Mouse (Mus musculus) R1 (cell line): ENCODE data around the gene Unk.
A peak's percentile ranks its signal among the peaks of the same experiment; 100 is the strongest.

Source experiments
- DNase-seq: peaks from one replicate; pipeline ENCODE4 v3.0.0-alpha.2; 2018; ENCODE audit warnings: low read depth, low spot score

The Unk gene

GRCm38 (mm10) chr11:116030088-116030897 is at the start of gene Unk:
TSS of gene Unk (plus strand) at chr11:116030322.
- DNase-seq, result peak; percentile 99

GRCm38 (mm10) chr11:115982472-115982871 is 47.6 kb upstream of the Unk start:
- DNase-seq, result no peak

GRCm38 (mm10) chr11:115983291-115983690 is 46.8 kb upstream of the Unk start:
- no peak for DNase-seq

- DNase-seq, result peak; percentile 76
Measured at GRCm38 (mm10) chr11:115989686-115990085, 40.4 kb upstream of the Unk start.

- no peak for DNase-seq
Measured at GRCm38 (mm10) chr11:115992098-115992497, 38.0 kb upstream of the Unk start.

GRCm38 (mm10) chr11:115995256-115995655 is 34.9 kb upstream of the Unk start:
- no peak for DNase-seq

- DNase-seq, result peak; percentile 54
Measured at GRCm38 (mm10) chr11:115997047-115997446, 33.1 kb upstream of the Unk start.

GRCm38 (mm10) chr11:115997662-115998061 is 32.5 kb upstream of the Unk start:
- DNase-seq, result no peak

GRCm38 (mm10) chr11:115999027-115999426 is 31.1 kb upstream of the Unk start:
- no peak for DNase-seq

GRCm38 (mm10) chr11:115999538-116000143 is 30.5 kb upstream of the Unk start:
- peak; percentile 85 for DNase-seq

GRCm38 (mm10) chr11:116000607-116001006 is 29.5 kb upstream of the Unk start:
- no peak for DNase-seq

- DNase-seq, result no peak
Measured at GRCm38 (mm10) chr11:116001725-116002124, 28.4 kb upstream of the Unk start.

- DNase-seq, result peak; percentile 60
Measured at GRCm38 (mm10) chr11:116002894-116003293, 27.2 kb upstream of the Unk start.

- no peak for DNase-seq
Measured at GRCm38 (mm10) chr11:116004186-116004823, 25.8 kb upstream of the Unk start.

GRCm38 (mm10) chr11:116004840-116005700 is 25.1 kb upstream of the Unk start:
- peak; percentile 64 for DNase-seq

GRCm38 (mm10) chr11:116005701-116006419 is 24.3 kb upstream of the Unk start:
- DNase-seq, result no peak

GRCm38 (mm10) chr11:116007095-116007850 is 22.8 kb upstream of the Unk start:
- DNase-seq, result no peak

- DNase-seq, result no peak
Measured at GRCm38 (mm10) chr11:116008411-116008810, 21.7 kb upstream of the Unk start.

- DNase-seq, result no peak
Measured at GRCm38 (mm10) chr11:116008832-116009375, 21.2 kb upstream of the Unk start.

GRCm38 (mm10) chr11:116009661-116010060 is 20.5 kb upstream of the Unk start:
- no peak for DNase-seq
